Mouse (Mus musculus) kidney, embryonic 16.5 days (tissue): ENCODE data around the gene Angel1. TPM values are rescaled to one million over a fixed set of nuclear protein-coding genes. Genes with fewer than 3 reads are reported as not detected.

ENCODE experiments used
- ATAC-seq: fragments of 200-750 bp; cut with Nextera tagmentation; 2 replicates; pipeline ENCODE4 v1.8.0; 2017; ENCODE audit warnings: moderate TSS enrichment; ENCODE audit not compliant: low FRiP score, low TSS enrichment
- H3K27ac ChIP-seq: fragments of 300-500 bp; sonication (generic); 2 replicates; pipeline ENCODE4 v1.5.1; 2014; ENCODE audit warnings: low read length
- H3K27me3 ChIP-seq: fragments of 300-500 bp; sonication (generic); 2 replicates; pipeline ENCODE4 v1.6.1; 2014; ENCODE audit warnings: low read length, control low read depth, mixed read lengths; ENCODE audit not compliant: insufficient read depth
- H3K36me3 ChIP-seq: fragments of 300-500 bp; sonication (generic); 2 replicates; pipeline ENCODE4 v1.6.1; 2014; ENCODE audit warnings: low read length, control low read depth, mixed read lengths; ENCODE audit not compliant: insufficient read depth
- H3K4me1 ChIP-seq: fragments of 300-500 bp; sonication (generic); 2 replicates; pipeline ENCODE4 v1.6.1; 2014; ENCODE audit warnings: low read length, control low read depth, mixed read lengths; ENCODE audit not compliant: insufficient read depth
- H3K4me2 ChIP-seq: fragments of 300-500 bp; sonication (generic); replicated peaks from 2 replicates; pipeline ENCODE4 v1.6.1; 2014; ENCODE audit warnings: low read depth, low read length
- H3K4me3 ChIP-seq: fragments of 300-500 bp; sonication (generic); 2 replicates; pipeline ENCODE4 v1.5.1; 2014; ENCODE audit warnings: mild to moderate bottlenecking, low read length
- H3K9ac ChIP-seq: fragments of 300-500 bp; sonication (generic); replicated peaks from 2 replicates; pipeline ENCODE4 v1.6.1; 2014; ENCODE audit warnings: low read length
- H3K9me3 ChIP-seq: fragments of 300-500 bp; sonication (generic); 2 replicates; pipeline ENCODE4 v1.6.1; 2016; ENCODE audit warnings: low read length, control low read depth
- WGBS: fragments of 180-500 bp; shearing (Covaris S2); extraction: QIAGEN DNeasy Blood & Tissue Kit; methylation state at CpG from one replicate; pipeline ENCODE4 v1.1.7; 2014; 5-methylcytosine and 5-hydroxymethylcytosine counted together
- polyA plus RNA-seq: library from polyadenylated mRNA; unstranded; fragments of >200 nt; fragmentation: Nextera tagmentation; extraction: Ambion mirVana; gene quantifications from 2 replicates; pipeline ENCODE4 v1.2.1, GENCODE M21; 2015

The Angel1 gene
- polyA plus RNA-seq, 1 experiment from 2014 or later: 11.9 TPM

GRCm38 (mm10) chr12:86660466-86660865 lies 65.8 kb downstream of the Angel1 start:
- Histone ChIP-seq H3K9ac (no peak overlapping the region), H3K27ac (no peak overlapping the region), H3K4me3 (no peak overlapping the region), H3K4me1 (no peaks in the 10 kb centered on the region), H3K27me3 (no peaks in the 10 kb centered on the region), H3K4me2 (no peak overlapping the region), H3K9me3 (no peaks in the 10 kb centered on the region), H3K36me3 (no peaks in the 10 kb centered on the region)
- no peak for ATAC-seq
- WGBS: 75% methylated on average over 2 of the region's 2 CpGs

- H3K27me3 ChIP-seq: no peaks in the 10 kb centered on the region
- no peak overlapping the region for H3K4me3 ChIP-seq
- no peaks in the 10 kb centered on the region for H3K4me1 ChIP-seq
- H3K9me3 ChIP-seq: no peaks in the 10 kb centered on the region
- H3K9ac ChIP-seq: no peak overlapping the region
- no peaks in the 10 kb centered on the region for H3K36me3 ChIP-seq
- no peak overlapping the region for H3K4me2 ChIP-seq
- H3K27ac ChIP-seq: peak overlapping the region; percentile 84
- ATAC-seq: 0 out of 2 replicates have a peak, but pooled peaks have one; percentile 39
- WGBS: 42% methylated on average over 6 of the region's 6 CpGs
These were observed 66.8 kb downstream of the Angel1 start for GRCm38 (mm10) chr12:86659447-86659968.

DNA sequence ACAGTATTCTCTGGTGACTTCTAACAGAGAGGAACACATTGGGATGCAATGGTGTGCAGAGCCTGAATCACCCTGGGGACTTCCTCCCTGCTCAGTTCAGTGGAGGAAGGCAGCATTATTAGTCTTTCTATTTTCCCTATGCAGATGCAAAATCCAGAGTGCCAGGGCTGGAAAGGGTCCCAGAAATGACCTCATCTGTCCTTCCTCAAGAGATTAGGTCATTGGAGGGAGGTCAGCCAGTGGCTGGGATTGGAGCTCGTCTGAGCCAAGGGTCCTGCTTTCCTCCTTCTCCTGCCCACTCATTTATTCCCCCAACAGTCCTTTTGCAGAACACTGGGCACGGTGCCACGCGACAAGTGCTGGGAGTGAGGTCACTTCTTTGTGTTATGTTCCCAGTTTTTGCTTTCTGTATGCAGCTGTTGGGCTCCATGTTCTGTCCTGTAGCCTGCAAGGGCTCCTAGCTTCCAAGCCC lies 73.7 kb downstream of the Angel1 start:
- Histone ChIP-seq H3K27ac (no peak overlapping the region), H3K4me2 (no peak overlapping the region), H3K9me3 (no peaks in the 10 kb centered on the region), H3K9ac (no peak overlapping the region), H3K4me1 (no peaks in the 10 kb centered on the region), H3K4me3 (no peak overlapping the region), H3K36me3 (no peaks in the 10 kb centered on the region), H3K27me3 (no peaks in the 10 kb centered on the region)
- peak; percentile 39; the same call in 1 of the 2 replicates for ATAC-seq
- 53% methylated on average over 4 of the region's 4 CpGs for WGBS

DNA sequence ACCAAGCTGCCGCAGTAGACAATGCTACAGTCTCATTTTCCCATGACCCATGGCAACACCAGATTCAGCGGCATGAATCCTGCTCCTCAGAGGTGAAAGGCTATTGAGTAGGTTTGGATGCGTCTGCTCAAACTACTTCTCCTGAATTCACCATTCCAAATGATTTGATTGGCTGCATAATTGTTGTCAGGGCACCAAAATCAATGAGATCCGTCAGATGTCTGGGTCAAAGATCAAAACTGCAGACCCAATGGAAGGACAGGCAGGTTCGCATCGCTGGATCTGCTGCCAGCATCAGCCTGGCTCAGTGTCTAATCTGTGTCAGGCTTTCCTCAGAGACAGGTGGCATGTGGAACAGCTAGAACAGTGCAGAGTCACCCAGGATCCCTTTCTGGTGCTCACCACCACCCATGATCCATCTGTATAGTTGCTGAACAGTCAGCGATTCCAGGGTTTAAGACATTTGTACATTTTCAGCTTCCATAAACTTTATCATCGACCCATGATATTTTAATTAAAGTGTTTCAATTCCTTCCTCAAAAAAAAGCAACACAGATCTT lies 74.9 kb downstream of the Angel1 start:
- peaks cover 6% of the 10 kb centered on the region; the same call in 1 of the 2 replicates for H3K4me1 ChIP-seq
- H3K4me2 ChIP-seq: no peak overlapping the region
- no peaks in the 10 kb centered on the region for H3K9me3 ChIP-seq
- H3K9ac ChIP-seq: no peak overlapping the region
- H3K27me3 ChIP-seq: no peaks in the 10 kb centered on the region
- 90% methylated on average over 8 of the region's 8 CpGs for WGBS
- ATAC-seq: no peak
- no peak overlapping the region for H3K4me3 ChIP-seq
- no peak overlapping the region for H3K27ac ChIP-seq
- no peaks in the 10 kb centered on the region for H3K36me3 ChIP-seq

Other genes with a start within 250 kb of the Angel1 start
- gene Vash1, start 47.8 kb downstream of the Angel1 start, polyA plus RNA-seq: 8.1 and 9.3 TPM in 2 replicates
- not detected in 2 replicates for gene Lrrc74a, start 7.9 kb upstream of the Angel1 start, polyA plus RNA-seq
- 30.3 and 30.4 TPM in 2 replicates for gene Irf2bpl, start 158.3 kb upstream of the Angel1 start, polyA plus RNA-seq
- gene Cipc, start 220.6 kb upstream of the Angel1 start, polyA plus RNA-seq: 24.0 and 24.9 TPM in 2 replicates